Mouse (Mus musculus) lung, postnatal 0 days (tissue): ENCODE results near the gene Sec24b.

Source experiments
- CTCF ChIP-seq: IDR thresholded peaks from 2 replicates; pipeline ENCODE4 v1.5.1; 2016; ENCODE audit warnings: antibody characterized with exemption, mild to moderate bottlenecking
- EP300 ChIP-seq: IDR thresholded peaks from 2 replicates; pipeline ENCODE4 v1.6.1; 2016; ENCODE audit warnings: antibody characterized with exemption, mild to moderate bottlenecking, control low read depth

- TF ChIP-seq CTCF (no peak), EP300 (no peak)
These were observed 29.1 kb upstream of the Sec24b start for GRCm38 (mm10) chr3:130090460-130090859.
